Mouse (Mus musculus): ENCODE results near the gene Ctnna2. TPM values are rescaled to one million over a fixed set of nuclear protein-coding genes. Genes with fewer than 3 reads are reported as not detected.

The Ctnna2 gene
- total RNA-seq, 1 experiment = 0.22 TPM

DNA sequence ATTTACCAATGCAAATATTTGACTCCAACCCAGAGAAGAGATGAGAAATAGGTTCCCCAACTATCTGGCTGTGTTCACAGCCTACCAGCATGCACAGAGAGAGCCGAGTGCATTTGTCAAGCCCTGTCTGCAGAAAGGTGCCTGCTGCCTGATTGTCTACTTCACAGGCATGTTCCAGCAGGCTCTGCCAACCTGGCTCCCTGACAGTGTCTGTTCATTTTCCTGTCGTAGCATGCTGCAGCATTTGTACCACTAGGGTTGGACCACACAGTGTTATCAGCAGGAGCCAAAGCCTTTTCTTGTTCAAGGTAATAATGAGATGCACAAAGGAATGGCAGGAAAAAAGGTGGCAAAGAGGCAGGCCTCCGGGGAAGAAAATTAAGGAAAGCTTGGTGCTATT lies 1001.7 kb downstream of the Ctnna2 start:
- in situ Hi-C loops (cut with MboI; ENCODE audit: low sequenced_read_pairs in 2 of 2, unreplicated experiment in 2 of 2) = no loop called here
- TF ChIP-seq MAFK (IDR thresholded peaks at IDR 0.05; ENCODE audit: insufficient read depth, low read depth, low read length) (no peak), HCFC1 (IDR thresholded peaks at IDR 0.05; ENCODE audit: borderline replicate concordance, insufficient read depth, low read length) (no peak), CHD2 (IDR thresholded peaks at IDR 0.05; ENCODE audit: low read depth, low read length) (no peak), ZNF384 (IDR thresholded peaks at IDR 0.05; ENCODE audit: low read depth, low read length) (no peak), ZC3H11A (IDR thresholded peaks at IDR 0.05; ENCODE audit: borderline replicate concordance, low read depth, low read length) (no peak)
- DNase-seq (ENCODE audit: low read depth, low spot score) = no peak

GRCm38 (mm10) chr6:76974297-76974696 lies 1005.2 kb downstream of the Ctnna2 start:
- DNase-seq (ENCODE audit: low read depth, low spot score) = no peak
- H3K9me3 ChIP-seq (ENCODE audit: control insufficient read depth, insufficient read depth, low read depth, low read length) = no peaks in the 10 kb centered on the region
- no peak overlapping the region for H3K9ac ChIP-seq (ENCODE audit: insufficient read depth, low read depth, low read length, poor library complexity, severe bottlenecking)
- no peak overlapping the region for H3K27ac ChIP-seq (ENCODE audit: insufficient read depth, low read depth, low read length, poor library complexity, severe bottlenecking)
- H3K4me1 ChIP-seq (ENCODE audit: control insufficient read depth in 2 of 2, insufficient read depth in 2 of 2, low read length in 2 of 2, poor library complexity in 1 of 2) = no peaks in the 10 kb centered on the region
- no peak for TF ChIP-seq MAFK (IDR thresholded peaks at IDR 0.05; ENCODE audit: insufficient read depth, low read depth, low read length)
- no peak for TF ChIP-seq ZC3H11A (IDR thresholded peaks at IDR 0.05; ENCODE audit: borderline replicate concordance, low read depth, low read length)
- no peak for TF ChIP-seq CHD2 (IDR thresholded peaks at IDR 0.05; ENCODE audit: low read depth, low read length)
- TF ChIP-seq ZNF384 (IDR thresholded peaks at IDR 0.05; ENCODE audit: low read depth, low read length) = no peak
- no peak for TF ChIP-seq HCFC1 (IDR thresholded peaks at IDR 0.05; ENCODE audit: borderline replicate concordance, insufficient read depth, low read length)
- no peak overlapping the region for H3K4me3 ChIP-seq (ENCODE audit: insufficient read depth in 1 of 2, low read depth in 1 of 2, low read length in 2 of 2, poor library complexity in 1 of 2, severe bottlenecking in 1 of 2)
- H3K36me3 ChIP-seq (ENCODE audit: control insufficient read depth, insufficient read depth, low read length, poor library complexity, severe bottlenecking) = no peaks in the 10 kb centered on the region
- in situ Hi-C loops (cut with MboI; ENCODE audit: low sequenced_read_pairs in 2 of 2, unreplicated experiment in 2 of 2) = no loop called here

More for the DNA sequence above, 1001.7 kb downstream of the Ctnna2 start:
- no peak overlapping the region for H3K4me3 ChIP-seq (ENCODE audit: insufficient read depth in 1 of 2, low read depth in 1 of 2, low read length in 2 of 2, poor library complexity in 1 of 2, severe bottlenecking in 1 of 2)
- no peak overlapping the region for H3K9ac ChIP-seq (ENCODE audit: insufficient read depth, low read depth, low read length, poor library complexity, severe bottlenecking)
- no peaks in the 10 kb centered on the region for H3K9me3 ChIP-seq (ENCODE audit: control insufficient read depth, insufficient read depth, low read depth, low read length)
- no peaks in the 10 kb centered on the region for H3K36me3 ChIP-seq (ENCODE audit: control insufficient read depth, insufficient read depth, low read length, poor library complexity, severe bottlenecking)
- no peak overlapping the region for H3K27ac ChIP-seq (ENCODE audit: insufficient read depth, low read depth, low read length, poor library complexity, severe bottlenecking)
- no peaks in the 10 kb centered on the region for H3K4me1 ChIP-seq (ENCODE audit: control insufficient read depth in 2 of 2, insufficient read depth in 2 of 2, low read length in 2 of 2, poor library complexity in 1 of 2)

- no peak overlapping the region for H3K9ac ChIP-seq (ENCODE audit: insufficient read depth, low read depth, low read length, poor library complexity, severe bottlenecking)
- H3K27ac ChIP-seq (ENCODE audit: insufficient read depth, low read depth, low read length, poor library complexity, severe bottlenecking) = no peak overlapping the region
- in situ Hi-C loops (cut with MboI; ENCODE audit: low sequenced_read_pairs in 2 of 2, unreplicated experiment in 2 of 2) = no loop called here
- H3K36me3 ChIP-seq (ENCODE audit: control insufficient read depth, insufficient read depth, low read length, poor library complexity, severe bottlenecking) = no peaks in the 10 kb centered on the region
- H3K4me1 ChIP-seq (ENCODE audit: control insufficient read depth in 2 of 2, insufficient read depth in 2 of 2, low read length in 2 of 2, poor library complexity in 1 of 2) = no peaks in the 10 kb centered on the region
- H3K4me3 ChIP-seq (ENCODE audit: insufficient read depth in 1 of 2, low read depth in 1 of 2, low read length in 2 of 2, poor library complexity in 1 of 2, severe bottlenecking in 1 of 2) = no peak overlapping the region
- H3K9me3 ChIP-seq (ENCODE audit: control insufficient read depth, insufficient read depth, low read depth, low read length) = no peaks in the 10 kb centered on the region
- TF ChIP-seq ZNF384 (IDR thresholded peaks at IDR 0.05; ENCODE audit: low read depth, low read length) = no peak
- TF ChIP-seq ZC3H11A (IDR thresholded peaks at IDR 0.05; ENCODE audit: borderline replicate concordance, low read depth, low read length) = no peak
- TF ChIP-seq MAFK (IDR thresholded peaks at IDR 0.05; ENCODE audit: insufficient read depth, low read depth, low read length) = no peak
- no peak for TF ChIP-seq HCFC1 (IDR thresholded peaks at IDR 0.05; ENCODE audit: borderline replicate concordance, insufficient read depth, low read length)
- no peak for TF ChIP-seq CHD2 (IDR thresholded peaks at IDR 0.05; ENCODE audit: low read depth, low read length)
- no peak for DNase-seq (ENCODE audit: low read depth, low spot score)
Observed at GRCm38 (mm10) chr6:76964998-76965432, 1014.5 kb downstream of the Ctnna2 start.

DNA sequence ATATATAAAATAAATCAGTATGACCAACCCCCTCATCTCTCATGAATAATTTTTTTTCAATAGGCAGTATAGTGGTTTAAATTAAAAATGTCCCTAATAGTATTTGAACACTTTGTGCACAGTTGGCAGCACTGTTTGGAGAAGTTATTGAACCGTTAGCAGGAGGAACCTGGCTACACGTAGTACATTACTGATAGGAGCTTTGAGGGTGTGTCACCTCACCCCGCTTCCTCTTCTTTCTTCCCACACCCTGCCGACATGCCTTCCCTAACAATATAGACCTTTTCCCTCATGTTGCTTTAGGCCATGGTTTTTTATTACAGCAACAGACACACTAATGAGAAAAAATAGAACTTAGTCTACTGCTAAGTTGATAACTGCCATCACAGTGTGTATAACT lies 1071.4 kb downstream of the Ctnna2 start:
- H3K27ac ChIP-seq (ENCODE audit: insufficient read depth, low read depth, low read length, poor library complexity, severe bottlenecking) = no peak overlapping the region
- TF ChIP-seq HCFC1 (IDR thresholded peaks at IDR 0.05; ENCODE audit: borderline replicate concordance, insufficient read depth, low read length) (no peak), CHD2 (IDR thresholded peaks at IDR 0.05; ENCODE audit: low read depth, low read length) (no peak), ZNF384 (IDR thresholded peaks at IDR 0.05; ENCODE audit: low read depth, low read length) (no peak), ZC3H11A (IDR thresholded peaks at IDR 0.05; ENCODE audit: borderline replicate concordance, low read depth, low read length) (no peak), MAFK (IDR thresholded peaks at IDR 0.05; ENCODE audit: insufficient read depth, low read depth, low read length) (no peak)
- no peaks in the 10 kb centered on the region for H3K36me3 ChIP-seq (ENCODE audit: control insufficient read depth, insufficient read depth, low read length, poor library complexity, severe bottlenecking)
- no peaks in the 10 kb centered on the region for H3K4me1 ChIP-seq (ENCODE audit: control insufficient read depth in 2 of 2, insufficient read depth in 2 of 2, low read length in 2 of 2, poor library complexity in 1 of 2)
- H3K4me3 ChIP-seq (ENCODE audit: insufficient read depth in 1 of 2, low read depth in 1 of 2, low read length in 2 of 2, poor library complexity in 1 of 2, severe bottlenecking in 1 of 2) = no peak overlapping the region
- in situ Hi-C loops (cut with MboI; ENCODE audit: low sequenced_read_pairs in 2 of 2, unreplicated experiment in 2 of 2) = no loop called here
- H3K9me3 ChIP-seq (ENCODE audit: control insufficient read depth, insufficient read depth, low read depth, low read length) = no peaks in the 10 kb centered on the region
- DNase-seq (ENCODE audit: low read depth, low spot score) = no peak
- no peak overlapping the region for H3K9ac ChIP-seq (ENCODE audit: insufficient read depth, low read depth, low read length, poor library complexity, severe bottlenecking)

DNA sequence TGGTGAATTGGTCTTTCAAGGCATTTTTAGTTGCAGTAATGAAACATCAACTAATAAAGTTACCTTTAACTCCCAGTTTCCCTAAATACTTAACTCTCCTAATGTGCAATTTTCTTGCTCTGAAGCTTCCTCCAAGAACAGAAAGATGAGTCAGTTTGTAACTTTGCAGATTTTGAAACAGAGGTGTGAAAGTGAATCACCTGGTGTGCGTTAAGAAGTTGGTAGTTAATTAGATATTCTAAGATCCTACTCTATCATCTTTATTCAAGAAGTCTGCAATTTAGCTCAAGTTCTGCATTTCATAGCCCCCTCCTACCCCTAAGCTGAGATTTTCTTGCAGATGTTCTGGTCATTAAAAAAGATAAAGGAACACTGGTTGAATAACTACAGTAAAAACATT lies 1082.3 kb downstream of the Ctnna2 start:
- TF ChIP-seq HCFC1 (IDR thresholded peaks at IDR 0.05; ENCODE audit: borderline replicate concordance, insufficient read depth, low read length) (no peak), CHD2 (IDR thresholded peaks at IDR 0.05; ENCODE audit: low read depth, low read length) (no peak), ZNF384 (IDR thresholded peaks at IDR 0.05; ENCODE audit: low read depth, low read length) (no peak), MAFK (IDR thresholded peaks at IDR 0.05; ENCODE audit: insufficient read depth, low read depth, low read length) (no peak), ZC3H11A (IDR thresholded peaks at IDR 0.05; ENCODE audit: borderline replicate concordance, low read depth, low read length) (no peak)
- no peak for DNase-seq (ENCODE audit: low read depth, low spot score)
- no peak overlapping the region for H3K27ac ChIP-seq (ENCODE audit: insufficient read depth, low read depth, low read length, poor library complexity, severe bottlenecking)
- no peaks in the 10 kb centered on the region for H3K9me3 ChIP-seq (ENCODE audit: control insufficient read depth, insufficient read depth, low read depth, low read length)
- no peak overlapping the region for H3K9ac ChIP-seq (ENCODE audit: insufficient read depth, low read depth, low read length, poor library complexity, severe bottlenecking)
- no peak overlapping the region for H3K4me3 ChIP-seq (ENCODE audit: insufficient read depth in 1 of 2, low read depth in 1 of 2, low read length in 2 of 2, poor library complexity in 1 of 2, severe bottlenecking in 1 of 2)
- no peaks in the 10 kb centered on the region for H3K36me3 ChIP-seq (ENCODE audit: control insufficient read depth, insufficient read depth, low read length, poor library complexity, severe bottlenecking)
- in situ Hi-C loops (cut with MboI; ENCODE audit: low sequenced_read_pairs in 2 of 2, unreplicated experiment in 2 of 2) = no loop called here
- no peaks in the 10 kb centered on the region for H3K4me1 ChIP-seq (ENCODE audit: control insufficient read depth in 2 of 2, insufficient read depth in 2 of 2, low read length in 2 of 2, poor library complexity in 1 of 2)

Measured in ES-E14 (cell line).